Mouse (Mus musculus) spleen, embryonic (tissue): ENCODE results near the gene Themis3.
"Not testable (repeated sequence)": the region's sequence is repeated elsewhere in the genome, so short reads cannot be mapped to it uniquely, and the experiment has no call there.

Experiments used
- CTCF ChIA-PET: fragments of 350-600 bp; sonication (Branson Sonifier 250); formaldehyde crosslinking; loops from one replicate; lab custom pipeline; 2022; lab: Charles Lee

The Themis3 gene

DNA sequence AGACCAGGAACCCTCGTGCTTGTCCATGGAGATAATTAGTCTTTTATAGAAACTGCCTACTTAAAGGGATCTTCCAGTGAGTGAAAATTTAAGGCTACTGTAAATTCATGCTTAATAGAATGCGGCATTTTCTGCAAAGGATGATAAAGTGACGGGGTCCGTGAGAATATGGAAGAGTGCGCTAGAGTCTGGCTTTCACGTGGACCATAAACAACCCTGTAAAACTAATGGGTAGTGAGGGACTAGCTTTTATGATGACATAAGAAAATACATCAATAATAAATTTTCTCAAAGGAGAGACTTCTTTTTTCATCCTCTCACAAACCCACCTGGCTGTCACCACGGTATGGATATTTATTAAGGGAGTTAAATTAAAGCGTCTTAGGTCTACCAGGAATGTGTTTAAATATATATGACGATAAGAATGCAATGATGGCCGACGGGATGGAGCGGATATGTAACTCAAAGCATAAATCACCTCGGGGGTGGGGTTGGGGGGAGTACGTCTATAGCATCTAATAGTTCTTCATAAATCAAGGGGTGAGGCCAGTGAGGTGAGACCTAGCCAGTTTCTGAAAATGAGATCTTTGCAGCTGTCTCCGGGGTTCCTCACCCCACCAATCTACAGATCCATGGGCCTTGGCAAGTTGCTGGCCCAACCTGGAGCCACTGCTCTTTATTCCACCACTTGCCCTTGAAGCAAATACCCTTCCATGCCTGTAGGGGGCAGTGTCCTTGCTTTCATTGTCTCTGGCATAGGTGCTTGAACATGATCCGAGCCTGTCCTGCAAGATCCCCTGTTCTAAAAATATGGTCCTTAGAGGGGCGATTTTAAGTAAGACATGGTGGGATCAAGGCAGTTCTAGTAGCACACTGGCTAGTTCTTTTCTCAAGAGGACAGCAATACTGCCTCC lies 35.8 kb downstream of the Themis3 start:
- CTCF ChIA-PET, result no interaction called here

DNA sequence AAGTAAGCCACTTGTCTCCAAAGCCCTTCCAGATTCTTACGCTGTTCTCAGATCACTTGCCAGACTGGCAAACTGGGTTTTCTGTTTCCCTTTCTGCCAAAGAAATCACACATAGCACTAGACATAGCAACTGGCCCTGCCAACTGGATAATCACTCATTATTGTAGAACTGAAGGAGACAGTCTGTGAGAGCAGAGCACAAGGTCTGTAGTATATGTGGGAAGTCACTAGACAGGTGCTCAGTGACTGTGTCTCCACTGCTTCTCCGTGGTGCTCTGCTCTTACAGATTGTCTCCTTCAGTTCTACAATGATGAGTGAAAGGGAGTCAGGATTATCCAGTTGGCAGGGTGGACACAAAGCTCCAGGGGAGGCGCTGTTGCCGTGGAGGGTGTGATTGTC lies 41.7 kb downstream of the Themis3 start:
- CTCF ChIA-PET, result no interaction called here

DNA sequence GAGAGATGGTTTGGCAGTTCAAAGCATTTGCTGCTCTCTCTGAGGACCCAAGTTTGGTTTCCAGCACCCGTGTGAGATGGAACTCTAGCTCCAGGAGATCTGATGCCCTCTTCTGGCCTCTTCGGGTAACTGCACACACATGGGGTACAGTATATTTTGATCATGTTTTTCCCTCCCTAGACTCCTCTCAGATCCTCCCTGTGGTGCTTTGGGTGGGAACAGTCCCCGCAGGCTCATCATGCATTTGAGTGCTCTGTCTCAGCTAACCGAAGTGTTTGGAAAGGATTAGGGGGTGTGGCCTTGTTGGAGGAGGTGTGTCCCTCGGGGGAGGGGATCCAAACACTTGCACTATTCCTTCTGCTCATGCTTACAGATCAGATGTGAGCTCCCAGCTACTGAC lies 43.9 kb downstream of the Themis3 start:
- CTCF ChIA-PET, result no interaction called here

DNA sequence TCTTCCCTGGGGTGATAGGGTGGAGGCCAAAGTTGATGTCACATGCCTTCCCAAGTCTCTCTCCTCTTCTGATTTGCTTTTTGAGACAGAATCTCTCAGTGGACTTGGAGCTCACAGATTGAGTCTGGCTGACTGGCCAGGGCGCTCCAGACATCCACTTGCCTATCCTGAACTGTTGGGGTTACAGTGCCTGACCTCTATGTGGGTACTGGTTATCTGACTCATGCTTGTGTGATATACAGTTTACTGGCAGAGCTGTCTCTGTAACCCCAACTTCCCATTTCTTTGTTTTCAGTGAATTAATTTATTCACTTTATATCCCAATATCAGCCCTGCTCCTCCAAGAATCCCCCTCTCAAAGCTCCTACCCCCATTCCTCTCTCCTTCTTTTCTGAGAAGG lies 62.1 kb downstream of the Themis3 start:
- CTCF ChIA-PET, result no interaction called here

DNA sequence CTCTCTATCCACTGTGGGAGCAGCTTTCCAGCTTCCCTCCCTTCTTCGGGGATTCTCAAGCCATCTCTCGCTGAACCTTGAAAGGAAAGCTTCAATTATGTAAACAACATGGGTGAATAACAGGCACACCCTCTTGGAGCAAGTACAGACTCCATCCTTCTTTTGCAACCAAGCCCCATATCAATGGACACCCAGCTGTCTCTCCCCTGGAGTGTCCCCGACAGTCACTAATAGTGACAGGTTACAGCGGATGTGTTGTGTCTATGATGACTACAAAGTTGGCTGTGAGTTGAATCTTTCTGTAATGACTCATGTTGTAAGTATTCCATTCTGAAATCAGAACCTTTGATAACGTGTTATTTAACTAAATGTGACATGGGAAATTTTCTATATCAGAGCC lies 71.0 kb downstream of the Themis3 start:
- CTCF ChIA-PET, result no interaction called here

DNA sequence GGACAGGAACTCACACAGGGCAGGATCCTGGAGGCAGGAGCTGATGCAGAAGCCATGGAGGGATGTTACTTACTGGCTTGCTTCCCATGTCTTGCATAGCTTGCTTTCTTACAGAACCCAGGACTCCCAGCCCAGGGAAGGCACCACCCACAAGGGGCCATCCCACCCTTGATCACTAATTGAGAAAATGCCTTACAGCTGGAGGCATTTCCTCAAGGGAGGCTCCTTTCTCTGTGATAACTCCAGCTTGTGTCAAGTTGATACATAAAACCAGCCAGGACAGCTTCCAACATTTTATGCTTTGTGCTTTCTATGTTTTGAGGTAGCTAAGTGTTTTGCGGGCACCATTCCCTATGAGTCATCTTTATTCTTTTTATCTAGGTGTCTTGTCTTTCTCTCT lies 71.8 kb downstream of the Themis3 start:
- CTCF ChIA-PET, result not testable (repeated sequence)

DNA sequence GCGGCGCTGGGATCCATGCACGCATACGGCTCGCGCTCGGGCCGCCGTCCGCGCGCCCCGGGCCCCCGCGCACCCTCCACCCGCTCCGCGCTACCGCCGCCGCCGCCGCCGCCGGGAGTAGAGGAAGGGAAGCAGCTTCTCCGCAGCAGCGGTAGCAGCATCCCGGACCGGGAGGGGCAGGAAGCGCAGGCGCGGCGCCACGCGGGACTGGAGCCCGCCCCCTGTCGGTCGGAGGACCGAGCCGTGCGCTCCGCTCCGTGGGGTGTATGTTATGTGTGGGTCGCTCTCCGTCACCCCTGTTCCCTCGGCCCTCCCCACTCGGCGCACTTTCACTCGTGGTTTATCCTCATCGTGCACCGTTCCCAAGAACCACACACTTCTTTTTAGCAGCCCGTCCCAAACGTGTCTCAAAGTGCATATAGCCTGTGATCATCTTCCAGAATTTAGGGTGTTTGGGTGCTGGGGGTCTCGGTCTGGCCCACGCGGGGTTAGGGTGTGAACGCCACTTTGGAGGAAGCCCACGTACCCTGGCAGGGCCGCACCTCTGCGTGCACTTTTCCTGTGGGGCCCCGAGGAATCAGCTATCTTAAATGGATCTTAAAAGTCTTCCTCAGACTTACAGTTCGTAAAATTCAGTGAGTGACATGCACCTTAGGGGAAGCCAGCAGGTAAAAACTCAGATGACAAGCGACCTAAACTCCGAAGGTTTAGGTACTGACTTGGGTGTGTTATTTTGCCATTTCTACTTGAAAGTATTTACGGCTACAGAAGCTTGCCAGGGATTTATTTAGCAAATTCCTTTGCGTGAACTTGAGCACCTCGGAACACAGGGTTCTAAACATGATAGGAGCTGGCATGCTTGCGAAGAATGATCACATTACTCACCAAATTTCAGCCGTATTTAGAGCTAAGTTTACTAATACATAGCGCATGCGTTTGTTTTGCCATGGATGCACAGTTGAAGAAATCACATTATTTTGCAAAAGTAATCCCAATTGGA lies 74.6 kb downstream of the Themis3 start, which contains the start of gene Rab12:
TSS of gene Rab12 (minus strand) at position 176 of the 1,000 bp plus-strand sequence.
- CTCF ChIA-PET, result no interaction called here

DNA sequence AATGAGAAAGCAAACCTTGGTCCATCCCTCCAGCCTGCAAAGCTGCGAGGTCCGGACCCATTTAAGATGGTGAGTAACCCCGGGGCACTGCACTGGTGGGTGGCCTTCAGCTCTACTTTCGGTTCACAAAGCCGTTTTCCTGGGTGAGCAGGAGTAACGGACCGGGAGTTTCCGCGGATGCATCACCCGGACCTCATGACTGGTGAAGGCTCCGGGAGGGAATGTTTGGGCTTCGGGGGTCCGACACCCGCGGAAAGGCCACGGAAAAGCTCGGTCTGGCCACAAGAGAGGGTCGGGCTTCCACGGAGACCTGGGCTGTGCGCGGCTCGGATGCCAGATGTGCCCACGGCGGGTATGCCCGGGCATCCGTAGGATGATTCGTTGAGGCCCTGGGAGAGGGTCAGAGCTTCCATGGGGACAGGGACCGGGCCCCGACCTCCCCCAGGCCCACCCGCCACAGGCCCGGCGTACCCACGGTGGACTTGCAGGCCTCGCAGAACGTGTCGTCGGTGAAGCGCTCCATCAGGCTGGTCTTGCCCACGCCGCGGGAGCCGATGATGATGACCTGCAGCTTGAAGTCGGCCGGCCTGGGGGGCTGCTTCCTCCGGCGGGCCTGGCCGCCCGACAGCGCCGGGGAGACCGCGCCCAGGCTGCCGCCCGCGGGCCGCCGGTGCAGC lies 75.4 kb downstream of the Themis3 start:
- CTCF ChIA-PET, result no interaction called here

DNA sequence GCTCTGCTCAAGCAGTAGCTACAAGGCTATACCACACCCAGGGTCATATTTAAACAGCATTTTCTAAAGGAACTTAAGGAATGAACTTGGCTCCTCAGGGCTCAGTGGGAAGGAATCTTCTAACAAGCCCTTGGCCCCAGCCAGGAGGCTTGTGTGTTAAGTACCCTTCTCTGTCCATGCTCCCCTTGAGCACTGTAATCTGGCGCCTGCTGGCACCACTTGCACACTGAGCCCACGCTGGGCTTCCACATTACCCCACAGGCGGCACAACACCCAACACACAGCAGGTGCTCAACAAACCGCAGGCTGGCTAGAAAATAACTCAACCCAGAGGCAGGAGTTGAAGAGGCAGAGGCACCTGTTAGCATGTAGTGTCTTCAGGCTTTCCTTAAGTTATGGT lies 77.5 kb downstream of the Themis3 start:
- CTCF ChIA-PET, result no interaction called here

DNA sequence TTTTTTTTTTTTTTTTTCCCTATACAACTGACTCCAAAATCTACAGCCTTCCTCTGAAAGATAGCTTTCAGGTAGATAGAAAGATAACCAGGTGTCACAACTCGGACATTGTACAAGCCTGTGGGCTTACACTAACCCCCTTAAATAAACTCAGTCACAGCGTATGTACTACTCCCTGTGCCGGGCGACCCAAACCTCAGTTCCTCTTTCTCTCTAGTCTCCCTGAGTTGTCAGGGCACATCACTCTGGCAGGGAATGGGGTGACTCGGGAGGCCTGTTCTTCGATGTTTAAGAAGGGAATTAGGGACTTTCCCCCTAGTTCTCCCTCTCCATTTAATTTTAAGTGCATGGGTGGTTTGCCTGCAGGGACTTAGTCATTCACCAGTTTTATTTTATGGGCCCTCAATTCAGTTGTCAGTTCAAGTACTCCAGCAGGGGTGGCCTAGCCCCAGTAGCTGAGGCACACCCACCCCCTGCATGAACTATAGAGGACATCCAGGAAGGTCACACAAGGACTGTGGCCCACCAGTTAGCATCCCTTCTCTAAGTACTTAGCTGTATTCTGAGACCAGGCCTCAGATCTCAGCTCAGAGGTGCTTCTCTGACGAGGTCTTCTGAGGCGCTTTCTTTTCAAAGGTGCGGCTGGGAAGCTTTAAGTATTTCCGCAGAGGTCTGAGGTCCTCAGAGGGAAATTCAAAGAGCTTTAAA lies 80.0 kb downstream of the Themis3 start:
- CTCF ChIA-PET, result interaction anchor here (0.5 to 0.7 kb wide), 2 partner anchors 10 to 273 kb away, joined by 3 to 8 read pairs; no protein-coding TSS in a partner anchor

DNA sequence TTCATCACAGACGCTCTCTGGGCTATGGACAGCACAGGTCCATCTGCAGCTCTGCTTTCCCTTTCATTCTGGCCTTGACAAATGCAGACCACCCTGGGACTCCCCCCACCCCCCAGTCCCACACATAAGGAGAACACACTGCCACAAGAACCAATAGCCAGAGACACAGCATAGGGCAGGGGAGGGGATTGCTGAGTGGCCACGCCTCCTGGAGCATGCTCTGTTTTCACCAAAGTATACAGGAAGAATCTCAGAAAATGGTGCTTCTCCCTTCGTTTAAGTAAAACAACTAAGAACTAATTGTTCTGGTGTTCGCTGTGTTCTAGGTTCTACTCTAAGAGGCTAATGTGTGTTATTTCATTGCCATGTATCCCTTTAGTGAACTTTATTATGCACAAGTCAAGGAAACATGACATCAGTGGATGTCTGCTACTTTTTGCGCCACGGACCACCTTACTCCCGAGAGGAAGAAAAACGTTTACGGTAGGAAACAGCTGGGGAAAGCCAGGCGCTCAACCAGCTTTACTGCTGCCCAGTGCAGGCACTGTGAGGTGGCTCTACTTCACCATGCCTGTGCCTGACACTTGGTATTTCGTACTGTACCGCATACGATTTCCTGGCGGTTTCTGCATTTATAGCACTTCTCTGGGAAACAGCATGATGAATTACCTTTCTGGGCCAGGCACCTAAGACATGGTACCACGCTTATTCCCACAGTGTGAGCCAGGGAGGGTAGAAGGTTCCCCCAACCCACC lies 82.0 kb downstream of the Themis3 start:
- CTCF ChIA-PET, result no interaction called here

DNA sequence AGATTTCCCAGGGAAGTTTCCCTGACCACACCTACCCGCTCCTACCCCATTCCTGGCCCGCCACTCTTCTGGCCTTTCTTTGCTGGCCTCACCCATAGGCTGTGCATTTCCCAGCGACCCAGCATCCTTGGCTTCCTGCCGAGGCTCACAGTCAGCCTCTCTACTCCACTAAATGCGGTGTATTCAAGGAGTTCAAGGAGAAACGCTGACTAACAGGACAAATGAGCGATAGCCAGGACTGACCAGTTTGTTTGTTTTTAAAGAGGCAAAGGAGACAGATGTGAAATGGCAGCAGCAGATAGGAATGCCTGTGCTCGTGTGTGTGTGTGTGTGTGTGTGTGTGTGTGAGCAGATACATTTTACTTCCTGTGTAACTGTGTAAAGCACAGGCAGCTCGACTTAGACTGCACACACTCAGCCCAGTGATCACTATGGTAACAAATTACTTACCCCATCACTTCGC lies 84.2 kb downstream of the Themis3 start:
- CTCF ChIA-PET, result no interaction called here

DNA sequence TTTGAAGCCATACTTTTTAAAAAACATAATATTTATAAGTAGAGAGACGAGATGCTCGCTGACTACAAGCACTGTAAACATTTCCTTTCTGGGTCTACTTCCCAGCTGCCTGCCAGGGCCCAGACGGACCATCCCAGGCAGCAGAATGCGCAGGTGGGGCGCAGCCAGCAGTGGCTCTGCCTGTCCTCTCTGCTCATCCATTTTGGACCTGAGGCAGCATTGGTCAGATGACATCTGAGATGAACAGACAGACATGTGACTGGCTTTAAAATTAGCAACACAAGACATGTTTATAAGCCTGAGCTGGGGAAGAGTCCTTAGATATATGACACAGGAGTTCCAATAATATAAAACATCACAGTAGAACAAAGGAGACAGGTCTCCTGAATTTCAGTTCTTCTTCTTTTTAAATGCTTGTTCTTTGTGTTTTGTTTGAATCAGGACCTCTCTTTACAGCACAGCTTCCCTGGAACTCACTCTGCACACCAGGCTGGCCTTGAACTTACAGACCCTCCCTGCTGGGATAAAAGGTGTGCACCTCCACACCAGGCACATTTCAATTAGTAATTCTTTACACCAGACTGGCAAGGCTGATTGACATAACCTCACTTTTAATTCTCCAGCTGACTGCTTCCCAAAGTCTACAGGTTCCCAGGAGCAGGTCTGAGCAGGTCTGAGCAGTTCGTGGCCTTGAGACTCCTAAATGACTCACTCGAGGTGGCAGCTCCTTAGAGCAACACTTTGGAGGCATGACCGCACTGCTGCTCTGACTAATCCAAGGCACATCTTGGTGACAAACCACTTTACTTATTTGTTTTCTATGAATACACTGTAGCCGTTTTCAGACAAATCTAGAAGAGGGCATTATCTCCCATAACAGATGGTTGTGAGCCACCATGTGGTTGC lies 87.1 kb downstream of the Themis3 start:
- CTCF ChIA-PET, result no interaction called here

DNA sequence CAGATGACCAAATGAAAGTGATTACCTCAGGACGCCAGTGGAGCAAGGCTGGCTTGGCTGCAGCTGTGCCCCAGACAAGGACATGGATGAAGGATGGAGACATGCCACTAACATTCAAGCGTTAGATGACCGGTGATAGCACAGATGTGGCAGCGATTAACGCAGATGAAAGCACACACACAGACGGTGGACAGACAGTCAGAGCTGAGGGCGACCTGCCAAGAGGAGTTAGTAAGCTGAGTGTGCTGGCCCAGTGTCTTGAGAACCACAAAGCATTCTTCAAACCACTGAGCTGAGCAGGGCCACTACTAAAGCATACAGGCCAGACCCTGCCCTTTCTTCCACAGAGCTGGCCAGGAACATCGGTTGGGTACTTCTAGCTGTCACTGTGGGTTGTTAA lies 89.5 kb downstream of the Themis3 start:
- CTCF ChIA-PET, result no interaction called here
